Mouse (Mus musculus): ENCODE data around the gene Ddx47.

DNA sequence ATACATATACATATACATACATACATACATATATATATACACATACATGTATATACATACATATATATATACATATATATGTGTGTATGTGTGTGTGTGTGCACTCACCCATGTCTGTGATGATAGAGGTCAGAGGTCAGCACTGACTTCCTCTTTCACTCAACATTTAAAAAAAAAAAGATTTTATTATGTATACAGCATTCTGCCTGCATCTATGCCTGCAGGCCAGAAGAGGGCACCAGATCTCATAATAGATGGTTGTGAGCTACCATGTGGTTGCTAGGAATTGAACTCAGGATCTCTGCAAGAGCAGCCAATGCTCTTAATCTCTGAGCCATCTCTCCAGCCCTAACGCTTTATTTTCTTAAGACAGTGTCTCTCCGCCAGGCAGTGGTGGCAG lies 14.5 kb upstream of the Ddx47 start:
- TF ChIP-seq CTCF (IDR thresholded peaks at IDR 0.05; ENCODE audit: control insufficient read depth, insufficient read depth, insufficient replicate concordance, low read depth, low read length) (no peak), POLR2A (IDR thresholded peaks at IDR 0.05; ENCODE audit: control insufficient read depth, low read depth, low read length) (no peak)

Data from testis, adult 2 months (tissue).